Mouse (Mus musculus) liver, postnatal 0 days (tissue): ENCODE measurements around the gene H1fx. TPM values are rescaled to one million over a fixed set of nuclear protein-coding genes. Genes with fewer than 3 reads are reported as not detected.
"Not testable (repeated sequence)": the region's sequence is repeated elsewhere in the genome, so short reads cannot be mapped to it uniquely, and the experiment has no call there.

Experiments used
- ATAC-seq: fragments of 200-750 bp; cut with Nextera tagmentation; 2 replicates; pipeline ENCODE4 v1.8.0; 2017; ENCODE audit warnings: mild to moderate bottlenecking, moderate library complexity
- DNase-seq: peaks from one replicate; pipeline ENCODE4 v3.0.0-alpha.2; 2016
- H3K27ac ChIP-seq: fragments of 300-500 bp; sonication (generic); 2 replicates; pipeline ENCODE4 v1.5.1; 2014; ENCODE audit warnings: antibody characterized with exemption, moderate library complexity, mild to moderate bottlenecking, low read depth
- H3K27me3 ChIP-seq: fragments of 300-500 bp; sonication (generic); 2 replicates; pipeline ENCODE4 v1.6.1; 2014; ENCODE audit warnings: low read length, control low read depth, mixed read lengths; ENCODE audit not compliant: insufficient read depth
- H3K36me3 ChIP-seq: fragments of 300-500 bp; sonication (generic); replicated peaks from 2 replicates; pipeline ENCODE4 v1.6.1; 2014; ENCODE audit warnings: mild to moderate bottlenecking, control low read depth, low read length, moderate library complexity, mixed read lengths; ENCODE audit not compliant: insufficient read depth
- H3K4me1 ChIP-seq: fragments of 300-500 bp; sonication (generic); 2 replicates; pipeline ENCODE4 v1.6.1; 2014; ENCODE audit warnings: antibody characterized with exemption, mild to moderate bottlenecking, control low read depth; ENCODE audit not compliant: insufficient read depth
- H3K4me2 ChIP-seq: fragments of 300-500 bp; sonication (generic); 2 replicates; pipeline ENCODE4 v1.6.1; 2014; ENCODE audit warnings: low read depth, mild to moderate bottlenecking, low read length, moderate library complexity, mixed read lengths
- H3K4me3 ChIP-seq: fragments of 300-500 bp; sonication (generic); 2 replicates; pipeline ENCODE4 v1.5.1; 2014; ENCODE audit warnings: low read depth, low read length
- H3K9ac ChIP-seq: fragments of 300-500 bp; sonication (generic); replicated peaks from 2 replicates; pipeline ENCODE4 v1.6.1; 2014; ENCODE audit warnings: mild to moderate bottlenecking, moderate library complexity
- H3K9me3 ChIP-seq: fragments of 300-500 bp; sonication (generic); 2 replicates; pipeline ENCODE4 v1.6.1; 2016; ENCODE audit warnings: mild to moderate bottlenecking, control low read depth, low read length, mixed read lengths
- CTCF ChIP-seq: sonication (generic); IDR thresholded peaks from 2 replicates; pipeline ENCODE4 v1.5.1; 2016; ENCODE audit warnings: antibody characterized with exemption, low read depth
- EP300 ChIP-seq: IDR thresholded peaks from 2 replicates; pipeline ENCODE4 v1.6.1; 2016; ENCODE audit warnings: antibody characterized with exemption, low read depth, mild to moderate bottlenecking
- WGBS: fragments of 180-500 bp; shearing (Covaris S2); extraction: QIAGEN DNeasy Blood & Tissue Kit; methylation state at CpG from one replicate; pipeline ENCODE4 v1.1.7; 2014; ENCODE audit not compliant: insufficient replicate concordance; 5-methylcytosine and 5-hydroxymethylcytosine counted together
- polyA plus RNA-seq: library from polyadenylated mRNA; unstranded; fragments of >200 nt; fragmentation: Nextera tagmentation; extraction: Ambion mirVana; gene quantifications from 2 replicates; pipeline ENCODE4 v1.2.1, GENCODE M21; 2015

H1fx gene
- polyA plus RNA-seq, 1 experiment from 2014 or later: 2.0 TPM

DNA sequence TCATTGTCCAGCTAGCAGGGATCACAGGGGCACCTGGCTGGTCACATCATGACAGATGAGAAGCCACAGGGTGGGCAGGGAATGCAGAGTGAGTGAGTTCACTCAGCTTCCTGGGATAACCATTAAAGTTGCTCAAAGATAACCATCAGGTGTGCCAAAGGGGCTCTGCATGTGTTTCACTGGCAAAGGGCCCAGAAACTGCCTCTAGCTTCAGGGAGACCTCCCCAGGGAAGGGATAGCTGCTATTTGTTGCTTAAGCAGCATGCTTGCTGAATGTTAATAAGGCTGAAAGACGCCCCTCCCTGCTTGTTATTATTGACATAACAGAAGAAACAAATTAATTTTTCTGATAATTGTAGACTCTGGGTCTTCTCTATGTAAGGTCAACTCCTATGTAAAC, 10.4 kb upstream of the H1fx start:
- Histone ChIP-seq H3K4me3 (no peak overlapping the region), H3K27ac (peak overlapping the region; percentile 82; the same call in 1 of the 2 replicates), H3K36me3 (no peaks in the 10 kb centered on the region), H3K4me2 (no peak overlapping the region), H3K9ac (0 out of 2 replicates have a peak overlapping the region, but pooled peaks have one; percentile 23), H3K27me3 (no peaks in the 10 kb centered on the region), H3K4me1 (peaks cover 26% of the 10 kb centered on the region), H3K9me3 (no peaks in the 10 kb centered on the region)
- ATAC-seq: no peak
- DNase-seq: no peak
- TF ChIP-seq EP300 (no peak), CTCF (no peak)
- WGBS: 68% methylated on average over 1 of the region's 1 CpGs

- H3K27me3 ChIP-seq: no peaks in the 10 kb centered on the region
- WGBS: 56% methylated on average over 4 of the region's 4 CpGs
Measured at GRCm38 (mm10) chr6:87991216-87991615, 9.8 kb upstream of the H1fx start.

DNA sequence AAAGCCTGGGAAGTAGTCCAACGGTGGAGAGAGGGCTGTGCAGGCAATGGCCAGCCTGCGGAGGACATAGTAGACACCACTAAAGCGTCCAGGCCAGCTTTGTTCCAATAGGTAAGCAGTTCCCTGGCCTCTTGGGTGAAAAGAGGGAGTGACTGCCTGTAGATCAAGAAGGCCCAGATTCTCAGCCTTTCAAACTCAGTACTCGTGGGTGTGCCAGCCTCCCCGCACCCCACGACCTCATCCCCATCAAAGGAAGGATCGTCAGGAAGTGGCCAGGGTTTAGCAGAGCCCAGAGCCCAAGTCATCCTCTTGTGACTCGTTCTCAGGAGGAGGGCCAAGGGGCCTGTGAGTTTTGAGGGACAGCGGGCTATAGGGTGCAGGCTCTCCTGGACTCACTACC, 1.1 kb upstream of the H1fx start:
- DNase-seq (no peak), ATAC-seq (no peak)
- 57% methylated on average over 9 of the region's 9 CpGs for WGBS
- H3K9me3 ChIP-seq: no peaks in the 10 kb centered on the region
- no peak overlapping the region for H3K4me2 ChIP-seq
- no peak for TF ChIP-seq CTCF
- peaks cover 32% of the 10 kb centered on the region for H3K27me3 ChIP-seq
- no peaks in the 10 kb centered on the region for H3K36me3 ChIP-seq
- no peak overlapping the region for H3K9ac ChIP-seq
- H3K4me1 ChIP-seq: peaks cover 14% of the 10 kb centered on the region; the same call in 1 of the 2 replicates
- H3K27ac ChIP-seq: no peak overlapping the region
- H3K4me3 ChIP-seq: no peak overlapping the region

More at GRCm38 (mm10) chr6:87991216-87991615, 9.8 kb upstream of the H1fx start:
- no peak for ATAC-seq
- no peak overlapping the region for H3K4me2 ChIP-seq
- no peak overlapping the region for H3K27ac ChIP-seq
- DNase-seq: no peak
- H3K9ac ChIP-seq: no peak overlapping the region
- peaks cover 26% of the 10 kb centered on the region for H3K4me1 ChIP-seq
- no peaks in the 10 kb centered on the region for H3K36me3 ChIP-seq
- H3K4me3 ChIP-seq: no peak overlapping the region
- TF ChIP-seq CTCF (no peak), EP300 (no peak)
- no peaks in the 10 kb centered on the region for H3K9me3 ChIP-seq

GRCm38 (mm10) chr6:87981030-87981485, 379 bp downstream of the H1fx start:
- no peaks in the 10 kb centered on the region for H3K9me3 ChIP-seq
- no peak for TF ChIP-seq CTCF
- TF ChIP-seq EP300: no peak
- H3K27me3 ChIP-seq: peaks cover 32% of the 10 kb centered on the region
- H3K4me2 ChIP-seq: peak overlapping the region; percentile 88
- H3K36me3 ChIP-seq: no peaks in the 10 kb centered on the region
- peak; percentile 36 for ATAC-seq
- peak overlapping the region; percentile 51 for H3K9ac ChIP-seq
- WGBS: 1% methylated on average over 42 of the region's 56 CpGs
- peak overlapping the region; percentile 60 for H3K4me3 ChIP-seq
- DNase-seq: peak; percentile 26
- H3K27ac ChIP-seq: no peak overlapping the region
- H3K4me1 ChIP-seq: peaks cover 14% of the 10 kb centered on the region; the same call in 1 of the 2 replicates

DNA sequence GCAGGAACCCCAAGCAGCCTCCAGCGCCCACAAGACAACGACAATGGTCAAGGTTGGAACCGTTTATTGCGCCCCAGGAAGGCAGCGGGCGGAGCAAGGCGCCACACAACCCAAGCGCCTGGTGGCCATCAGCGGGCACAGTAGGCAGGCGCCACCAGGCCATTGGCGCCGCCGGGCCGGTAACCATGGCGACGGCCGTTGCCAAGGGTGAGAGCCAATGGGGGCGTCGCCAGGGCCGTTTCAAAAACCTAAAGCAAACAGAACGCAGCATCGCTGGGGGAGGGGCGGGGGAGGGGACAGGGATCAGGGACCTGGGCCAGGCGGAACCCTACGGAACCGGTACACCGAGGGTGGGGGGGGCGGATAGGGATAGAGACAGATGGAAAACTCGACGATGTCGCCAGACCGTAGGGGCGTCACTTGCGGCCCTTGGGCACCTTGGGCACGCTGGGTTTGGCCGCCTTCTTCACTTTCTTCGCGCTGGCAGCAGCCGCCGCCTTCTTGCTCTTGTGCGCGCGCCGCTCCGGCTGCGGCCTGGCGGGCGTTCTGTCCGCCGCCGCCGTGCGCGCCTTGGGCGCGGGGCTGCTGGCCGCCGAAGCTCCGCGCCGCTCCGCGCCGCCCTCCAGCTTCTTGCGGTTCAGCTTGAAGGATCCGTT, 935 bp downstream of the H1fx start:
- peak; percentile 68 for ATAC-seq
- H3K27me3 ChIP-seq: peaks cover 32% of the 10 kb centered on the region
- no peaks in the 10 kb centered on the region for H3K9me3 ChIP-seq
- peak overlapping the region; percentile 51 for H3K9ac ChIP-seq
- H3K4me1 ChIP-seq: peaks cover 14% of the 10 kb centered on the region; the same call in 1 of the 2 replicates
- TF ChIP-seq CTCF: no peak
- no peak for TF ChIP-seq EP300
- H3K27ac ChIP-seq: no peak overlapping the region
- peak overlapping the region; percentile 88 for H3K4me2 ChIP-seq
- 3% methylated on average over 53 of the region's 66 CpGs for WGBS
- DNase-seq: peak; percentile 72
- peak overlapping the region; percentile 60 for H3K4me3 ChIP-seq
- H3K36me3 ChIP-seq: no peaks in the 10 kb centered on the region

- H3K4me3 ChIP-seq: 0 out of 2 replicates have a peak overlapping the region, but pooled peaks have one; percentile 60
- H3K36me3 ChIP-seq: no peaks in the 10 kb centered on the region
- H3K4me1 ChIP-seq: peaks cover 14% of the 10 kb centered on the region; the same call in 1 of the 2 replicates
- H3K9me3 ChIP-seq: no peaks in the 10 kb centered on the region
- H3K27me3 ChIP-seq: peaks cover 32% of the 10 kb centered on the region
- ATAC-seq (no peak), DNase-seq (no peak)
- 70% methylated on average over 3 of the region's 3 CpGs for WGBS
- no peak overlapping the region for H3K9ac ChIP-seq
- H3K27ac ChIP-seq: no peak overlapping the region
- no peak overlapping the region for H3K4me2 ChIP-seq
- TF ChIP-seq EP300 (no peak), CTCF (no peak)
Measured at GRCm38 (mm10) chr6:87979728-87980127, 1.7 kb downstream of the H1fx start.

- Histone ChIP-seq H3K4me2 (no peak overlapping the region), H3K9me3 (no peaks in the 10 kb centered on the region), H3K27me3 (no peaks in the 10 kb centered on the region), H3K27ac (no peak overlapping the region), H3K4me3 (no peak overlapping the region), H3K9ac (no peak overlapping the region), H3K36me3 (no peaks in the 10 kb centered on the region), H3K4me1 (no peaks in the 10 kb centered on the region)
- 33% methylated on average over 2 of the region's 2 CpGs for WGBS
- DNase-seq: no peak
- TF ChIP-seq CTCF (no peak), EP300 (no peak)
- no peak for ATAC-seq
Measured at GRCm38 (mm10) chr6:87970041-87970440, 11.4 kb downstream of the H1fx start.

- ATAC-seq, H3K36me3 ChIP-seq, H3K9me3 ChIP-seq, H3K27me3 ChIP-seq, H3K4me1 ChIP-seq, DNase-seq, H3K27ac ChIP-seq, H3K9ac ChIP-seq, H3K4me2 ChIP-seq, H3K4me3 ChIP-seq: not testable (repeated sequence)
- 80% methylated on average over 4 of the region's 4 CpGs for WGBS
Measured at GRCm38 (mm10) chr6:87962457-87962856, 19.0 kb downstream of the H1fx start.
